ENCODE assay signal across 8 mouse cellular contexts in the genomic region with DNA sequence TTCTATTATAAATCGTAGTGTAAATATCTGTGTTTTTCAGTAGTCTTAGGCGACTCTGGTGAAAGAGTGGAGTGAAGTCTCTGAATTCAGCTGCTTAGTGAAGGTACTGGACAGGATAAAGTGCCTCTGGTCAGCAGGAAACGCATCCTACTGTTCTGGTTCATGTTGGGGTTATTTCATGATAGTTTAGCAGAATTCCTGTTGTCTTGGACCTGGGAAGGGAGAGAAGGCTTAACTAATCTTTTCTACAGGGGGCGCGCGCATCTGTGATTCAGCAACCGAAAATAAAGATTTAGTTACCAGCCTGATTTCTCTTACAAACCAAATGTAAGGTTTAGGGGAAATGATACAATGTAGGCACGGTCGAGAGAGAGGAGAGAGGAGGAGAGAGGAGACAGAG. TPM values are rescaled to one million over a fixed set of nuclear protein-coding genes. Genes with fewer than 3 reads are reported as not detected.
DNase-seq lines count a peak whose midpoint lies in the region; ATAC-seq and TF ChIP-seq lines count a peak whose summit lies in the region.

No protein-coding gene starts in this region.

- H3K36me3 ChIP-seq in spleen, adult 2 months (ENCODE audit: control insufficient read depth, insufficient read depth, low read length): peaks cover 9% of the 10 kb centered on the region
- H3K36me3 ChIP-seq in heart, adult 2 months (ENCODE audit: control insufficient read depth, insufficient read depth, low read length): peaks cover 18% of the 10 kb centered on the region
- H3K36me3 ChIP-seq in liver, postnatal 0 days (replicated peaks; ENCODE audit: insufficient read depth, low read length): peaks cover 15% of the 10 kb centered on the region
- H3K36me3 ChIP-seq in small intestine, adult 2 months (ENCODE audit: control insufficient read depth, insufficient read depth, low read length): peaks cover 19% of the 10 kb centered on the region

- TF ChIP-seq EP300 in heart, adult 2 months (IDR thresholded peaks at IDR 0.05; ENCODE audit: insufficient read depth, low read depth, low read length): no peak
- TF ChIP-seq EP300 in liver, postnatal 0 days (IDR thresholded peaks at IDR 0.05; ENCODE audit: low read depth): no peak

- peak overlapping the region; percentile 95 for H3K4me2 ChIP-seq in liver, postnatal 0 days (ENCODE audit: low read depth, low read length)

- no peaks in the 10 kb centered on the region for H3K9me3 ChIP-seq in liver, postnatal 0 days (ENCODE audit: low read length)

- no peaks in the 10 kb centered on the region for H3K27me3 ChIP-seq in spleen, adult 2 months (ENCODE audit: control insufficient read depth, insufficient read depth, low read length)
- no peaks in the 10 kb centered on the region for H3K27me3 ChIP-seq in heart, adult 2 months (ENCODE audit: control insufficient read depth, insufficient read depth, low read length)
- no peaks in the 10 kb centered on the region for H3K27me3 ChIP-seq in liver, postnatal 0 days (ENCODE audit: insufficient read depth, low read length)
- H3K27me3 ChIP-seq in small intestine, adult 2 months (ENCODE audit: control insufficient read depth, insufficient read depth, low read length): no peaks in the 10 kb centered on the region

- peak overlapping the region; percentile 65; the same call in 1 of the 2 replicates for H3K4me3 ChIP-seq in spleen, adult 2 months (ENCODE audit: extremely low read depth, insufficient read depth, insufficient read length)
- peak overlapping the region; percentile 66 for H3K4me3 ChIP-seq in heart, adult 2 months
- peak overlapping the region; percentile 50 for H3K4me3 ChIP-seq in liver, postnatal 0 days (ENCODE audit: low read depth, low read length)
- no peak overlapping the region for H3K4me3 ChIP-seq in small intestine, adult 2 months (ENCODE audit: low read depth, low read length)

- intact Hi-C loops in heart, adult 2 months (cut with DNase I): loop anchor here (2.0 kb wide), 1 partner anchor 35 kb away; a partner anchor contains a TSS

- H3K9ac ChIP-seq in heart, adult 2 months (ENCODE audit: low read depth, low read length): peak overlapping the region; percentile 75
- H3K9ac ChIP-seq in liver, postnatal 0 days (replicated peaks): peak overlapping the region; percentile 59

- TF ChIP-seq CTCF in spleen, adult 2 months (IDR thresholded peaks at IDR 0.05; ENCODE audit: extremely low read depth, insufficient read depth, insufficient read length, insufficient replicate concordance): no peak
- TF ChIP-seq CTCF in heart, adult 2 months (IDR thresholded peaks at IDR 0.05): peak; percentile 61
- TF ChIP-seq CTCF in liver, postnatal 0 days (IDR thresholded peaks at IDR 0.05; ENCODE audit: low read depth): peak; percentile 42
- TF ChIP-seq CTCF in small intestine, adult 2 months (IDR thresholded peaks at IDR 0.05; ENCODE audit: extremely low read depth, insufficient read length, insufficient replicate concordance, low read depth, low read length): no peak

- peak; percentile 11 to 37 for DNase-seq in spleen, adult 2 months (ENCODE audit: low read depth in 1 of 2, low spot score in 2 of 2)
- DNase-seq in spleen, adult 12 weeks (ENCODE audit: low spot score): no peak
- peak; percentile 41 for DNase-seq in brain, adult 2 months (ENCODE audit: low read depth, low spot score)
- DNase-seq in heart, adult 2 months: peak; percentile 41 to 47
- DNase-seq in kidney, adult 18-20 months: peak; percentile 53
- DNase-seq in liver, postnatal 0 days: peak; percentile 24

- no peak for TF ChIP-seq POLR2A in spleen, adult 2 months (IDR thresholded peaks at IDR 0.05; ENCODE audit: low read depth, low read length)
- TF ChIP-seq POLR2A in heart, adult 2 months (IDR thresholded peaks at IDR 0.05; ENCODE audit: insufficient read depth, low read depth, low read length): no peak
- no peak for TF ChIP-seq POLR2A in small intestine, adult 2 months (IDR thresholded peaks at IDR 0.05; ENCODE audit: low read depth, low read length)

- 11% methylated on average over 9 of the region's 9 CpGs for WGBS in spleen, adult 2 months
- WGBS in heart, adult 2 months: 8% methylated on average over 9 of the region's 9 CpGs
- 15% methylated on average over 9 of the region's 9 CpGs for WGBS in liver, postnatal 0 days (ENCODE audit: insufficient replicate concordance)
- WGBS in small intestine, adult 2 months: 11% methylated on average over 9 of the region's 9 CpGs

- peaks cover 4% of the 10 kb centered on the region for H3K79me2 ChIP-seq in heart, adult 2 months (replicated peaks; ENCODE audit: control insufficient read depth, insufficient read depth, low read length)

- H3K27ac ChIP-seq in spleen, adult 2 months (ENCODE audit: insufficient read depth, low read length): peak overlapping the region; percentile 86; the same call in 1 of the 2 replicates
- peak overlapping the region; percentile 99 for H3K27ac ChIP-seq in heart, adult 2 months
- peak overlapping the region; percentile 85 for H3K27ac ChIP-seq in liver, postnatal 0 days (ENCODE audit: low read depth)
- H3K27ac ChIP-seq in small intestine, adult 2 months (ENCODE audit: insufficient read depth, low read depth, low read length): peak overlapping the region; percentile 96

- no peak for ATAC-seq in liver, postnatal 0 days
- no peak for ATAC-seq in erythroid progenitor cell, adult 5-6 weeks (replicated peaks; ENCODE audit: low FRiP score, poor library complexity, severe bottlenecking)

- H3K4me1 ChIP-seq in spleen, adult 2 months (ENCODE audit: control insufficient read depth, insufficient read depth, insufficient read length): peaks cover 6% of the 10 kb centered on the region
- peaks cover 4% of the 10 kb centered on the region for H3K4me1 ChIP-seq in heart, adult 2 months (ENCODE audit: control insufficient read depth, insufficient read depth, low read length)
- H3K4me1 ChIP-seq in liver, postnatal 0 days (ENCODE audit: insufficient read depth): peaks cover 25% of the 10 kb centered on the region
- H3K4me1 ChIP-seq in small intestine, adult 2 months (ENCODE audit: control insufficient read depth, insufficient read depth, insufficient read length, low read length): peaks cover 8% of the 10 kb centered on the region; the same call in 1 of the 2 replicates

RNA-seq across cellular contexts. Expression of a gene that starts 0.9 kb away (rescaled TPM):
- polyA plus RNA-seq in spleen, adult 2 months (2012; rRNA removed): 206 and 255 TPM in 2 replicates
- total RNA-seq in heart, adult 2 months (2021): 100 to 1,000 TPM; 369 to 415 TPM
- polyA plus RNA-seq in heart, adult 2 months (2012; rRNA removed): 339 and 340 TPM in 2 replicates
- polyA plus RNA-seq in liver, postnatal 0 days (2015; fragmentation: Nextera tagmentation; extraction: Ambion mirVana): 264 and 266 TPM in 2 replicates
- polyA plus RNA-seq in small intestine, adult 2 months (2012; rRNA removed): 475 and 539 TPM in 2 replicates
- 89.4 and 100 TPM in 2 replicates for total RNA-seq in erythroid progenitor cell, adult 5-6 weeks (2015; ENCODE audit: low replicate concordance)
- 55.3 and 77.3 TPM in 2 replicates for total RNA-seq in erythroid progenitor cell, adult 5-6 weeks (2017; ENCODE audit: low replicate concordance)

RNA-seq across cellular contexts. Expression of a gene that starts 4.1 kb away (rescaled TPM):
- 22.8 and 26.6 TPM in 2 replicates for polyA plus RNA-seq in spleen, adult 2 months (2012; rRNA removed)
- under 1 TPM in 1 of 2 experiments, not detected in 1; 0.13 TPM for total RNA-seq in heart, adult 2 months (2021)
- 0.15 and 0.47 TPM in 2 replicates for polyA plus RNA-seq in heart, adult 2 months (2012; rRNA removed)
- polyA plus RNA-seq in liver, postnatal 0 days (2015; fragmentation: Nextera tagmentation; extraction: Ambion mirVana): 1.9 and 2.1 TPM in 2 replicates
- 1.2 and 2.7 TPM in 2 replicates for polyA plus RNA-seq in small intestine, adult 2 months (2012; rRNA removed)
- total RNA-seq in erythroid progenitor cell, adult 5-6 weeks (2015; ENCODE audit: low replicate concordance): 1.4 TPM in 1 of 2 replicates, not detected in the other
- not detected in 2 replicates for total RNA-seq in erythroid progenitor cell, adult 5-6 weeks (2017; ENCODE audit: low replicate concordance)

RNA-seq across cellular contexts. Expression of a gene that starts 5.0 kb away (rescaled TPM):
- 3.2 and 5.8 TPM in 2 replicates for polyA plus RNA-seq in spleen, adult 2 months (2012; rRNA removed)
- 10 to 100 TPM; 19.8 to 23.5 TPM for total RNA-seq in heart, adult 2 months (2021)
- polyA plus RNA-seq in heart, adult 2 months (2012; rRNA removed): 10.4 and 19.4 TPM in 2 replicates
- 54.3 and 56.0 TPM in 2 replicates for polyA plus RNA-seq in liver, postnatal 0 days (2015; fragmentation: Nextera tagmentation; extraction: Ambion mirVana)
- polyA plus RNA-seq in small intestine, adult 2 months (2012; rRNA removed): 1.5 and 3.3 TPM in 2 replicates
- total RNA-seq in erythroid progenitor cell, adult 5-6 weeks (2015; ENCODE audit: low replicate concordance): 28.1 and 64.1 TPM in 2 replicates
- total RNA-seq in erythroid progenitor cell, adult 5-6 weeks (2017; ENCODE audit: low replicate concordance): 53.4 and 71.4 TPM in 2 replicates

RNA-seq across cellular contexts. Expression of a gene that starts 8.4 kb away (rescaled TPM):
- 0.22 and 0.33 TPM in 2 replicates for polyA plus RNA-seq in spleen, adult 2 months (2012; rRNA removed)
- not detected for total RNA-seq in heart, adult 2 months (2021)
- 0.09 and 0.21 TPM in 2 replicates for polyA plus RNA-seq in heart, adult 2 months (2012; rRNA removed)
- not detected in 2 replicates for polyA plus RNA-seq in liver, postnatal 0 days (2015; fragmentation: Nextera tagmentation; extraction: Ambion mirVana)
- 0.06 and 0.10 TPM in 2 replicates for polyA plus RNA-seq in small intestine, adult 2 months (2012; rRNA removed)
- not detected in 2 replicates for total RNA-seq in erythroid progenitor cell, adult 5-6 weeks (2015; ENCODE audit: low replicate concordance)
- total RNA-seq in erythroid progenitor cell, adult 5-6 weeks (2017; ENCODE audit: low replicate concordance): 8.6 TPM in 1 of 2 replicates, not detected in the other

RNA-seq across cellular contexts. Expression of a gene that starts 25.7 kb away (rescaled TPM):
- 2.0 and 2.3 TPM in 2 replicates for polyA plus RNA-seq in spleen, adult 2 months (2012; rRNA removed)
- 10 to 100 TPM; 30.9 to 35.0 TPM for total RNA-seq in heart, adult 2 months (2021)
- polyA plus RNA-seq in heart, adult 2 months (2012; rRNA removed): 4.3 and 8.6 TPM in 2 replicates
- polyA plus RNA-seq in liver, postnatal 0 days (2015; fragmentation: Nextera tagmentation; extraction: Ambion mirVana): 13.2 and 13.9 TPM in 2 replicates
- 0.51 and 0.66 TPM in 2 replicates for polyA plus RNA-seq in small intestine, adult 2 months (2012; rRNA removed)
- 23.4 and 25.6 TPM in 2 replicates for total RNA-seq in erythroid progenitor cell, adult 5-6 weeks (2015; ENCODE audit: low replicate concordance)
- total RNA-seq in erythroid progenitor cell, adult 5-6 weeks (2017; ENCODE audit: low replicate concordance): 19.3 and 32.9 TPM in 2 replicates

Comparison
In these comparisons a context has a peak if more than half of its experiments do, and no peak if none do; other contexts are left out.
1. CTCF ChIP-seq: peak in heart, adult 2 months (single experiment) and liver, postnatal 0 days (single experiment); none in spleen, adult 2 months (single experiment) and small intestine, adult 2 months (single experiment).
2. Peak in every context shown above with its lines, with median percentiles within 50 percentile points of each other: H3K27ac ChIP-seq.